Mouse (Mus musculus) left cerebral cortex, postnatal 4 days (tissue): ENCODE results near the gene Tead2. TPM values are rescaled to one million over a fixed set of nuclear protein-coding genes. Genes with fewer than 3 reads are reported as not detected.

Source experiments
- DNase-seq: peaks from one replicate; pipeline ENCODE4 v3.0.0-alpha.2; 2022
- intact Hi-C: fragments of 180-260 bp; cut with DNase I; formaldehyde crosslinking; loops from one replicate; pipeline ENCODE4 v1.15.1; 2025
- total RNA-seq, 2 experiments: library from RNA; stranded (reverse); gene quantifications; 2 replicates each; pipeline ENCODE4 v1.2.3; 2021

Tead2 gene
- total RNA-seq, 2 experiments from 2014 or later: 15.1 to 17.6 TPM

DNA sequence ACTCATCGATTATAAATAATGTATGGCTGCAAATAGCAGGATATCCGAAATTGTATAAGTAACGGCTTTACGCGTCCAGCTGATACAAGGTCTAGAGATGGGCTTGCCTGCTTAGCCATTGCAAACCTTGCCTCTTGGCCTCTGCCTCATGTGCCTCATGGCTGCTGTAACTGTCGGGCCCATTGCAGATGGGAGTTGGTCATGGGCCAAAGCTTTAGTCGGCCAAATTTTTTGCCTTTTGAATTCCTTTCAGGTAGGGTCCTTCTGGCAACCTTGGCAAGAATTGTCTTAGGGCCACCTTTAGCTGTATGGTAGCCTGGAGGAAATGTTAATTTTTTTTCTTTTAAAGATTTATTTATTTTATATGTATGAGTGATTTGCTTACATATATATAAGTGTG is 9.3 kb downstream of the Tead2 start:
- no peak for DNase-seq
- intact Hi-C loops: no loop called here

DNA sequence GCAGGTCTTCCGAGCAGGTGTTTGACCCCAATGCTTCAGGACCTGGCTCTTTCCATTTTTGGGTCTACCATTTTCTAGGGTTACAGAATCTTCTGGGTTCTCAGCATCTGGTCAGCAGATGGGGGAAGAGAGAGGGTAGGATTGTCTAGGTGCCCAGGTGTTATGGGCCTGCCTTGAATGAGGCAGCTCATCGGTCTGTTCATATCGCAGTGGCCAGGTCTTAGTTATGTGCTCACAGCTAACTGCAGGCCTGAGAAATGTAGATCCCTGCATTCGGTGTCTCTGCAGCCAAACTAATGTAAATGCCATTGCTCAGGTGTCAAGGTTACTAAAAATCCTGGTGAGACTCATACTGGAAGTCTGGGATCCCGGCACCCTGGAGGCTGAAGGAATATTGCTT is 10.9 kb downstream of the Tead2 start:
- intact Hi-C loops: no loop called here
- no peak for DNase-seq

DNA sequence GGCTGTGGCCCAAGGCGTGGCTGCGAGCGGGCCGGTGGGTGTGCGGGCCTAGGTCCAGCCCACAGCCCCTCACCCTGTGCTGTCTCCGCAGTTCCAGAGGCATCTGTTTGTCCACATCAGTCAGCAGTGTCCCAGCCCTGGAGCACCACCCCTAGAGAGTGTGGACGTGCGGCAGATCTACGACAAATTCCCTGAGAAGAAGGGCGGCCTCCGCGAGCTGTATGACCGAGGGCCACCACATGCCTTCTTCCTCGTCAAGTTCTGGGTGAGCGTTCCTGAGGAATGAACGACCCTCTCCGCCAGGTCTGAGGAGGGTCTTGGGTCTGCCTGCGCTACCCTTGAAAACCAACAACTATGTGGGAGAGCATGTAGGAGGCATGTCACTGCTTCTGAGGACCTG is 13.0 kb downstream of the Tead2 start:
- no peak for DNase-seq
- intact Hi-C loops: no loop called here

GRCm38 (mm10) chr7:45229046-45229445 is 13.5 kb downstream of the Tead2 start:
- DNase-seq: no peak
- intact Hi-C loops: no loop called here

DNA sequence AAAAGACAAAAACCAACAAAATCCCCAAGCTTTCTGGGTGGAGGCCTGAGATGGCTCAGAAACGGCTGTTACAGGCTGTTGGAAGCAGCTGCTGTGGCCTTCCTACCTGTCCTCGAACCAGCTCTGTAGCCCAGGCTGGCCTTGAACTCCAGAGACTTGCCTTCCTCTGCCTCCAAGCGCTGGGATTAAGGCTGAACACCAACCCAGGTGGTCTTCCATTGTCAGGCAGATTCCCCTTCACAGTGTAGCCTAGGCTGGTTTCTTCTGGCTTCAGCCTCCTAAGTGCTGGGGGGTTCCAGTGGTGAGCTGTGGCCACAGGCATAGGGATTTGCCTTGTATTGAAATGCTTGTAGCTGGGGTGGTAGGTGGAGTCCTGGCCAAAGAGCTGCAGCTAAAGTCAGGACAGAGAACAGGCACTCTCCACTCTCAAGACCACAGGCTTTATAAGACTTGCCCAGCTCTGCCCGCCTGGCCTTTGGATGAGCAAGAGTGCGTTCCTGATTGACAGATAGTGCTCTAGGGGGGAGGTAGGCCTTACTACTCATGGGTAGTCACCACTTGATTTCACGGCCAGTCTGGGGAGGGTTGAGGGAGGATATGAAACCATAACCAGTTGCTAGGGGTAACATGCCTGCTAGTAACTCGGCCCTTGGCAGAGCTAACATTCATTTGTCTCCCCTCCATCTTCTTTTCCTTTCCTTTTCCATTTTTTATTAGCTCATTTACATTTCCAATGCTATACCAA is 14.1 kb downstream of the Tead2 start:
- intact Hi-C loops: no loop called here
- no peak for DNase-seq

GRCm38 (mm10) chr7:45231192-45231591 is 15.6 kb downstream of the Tead2 start:
- DNase-seq: no peak
- intact Hi-C loops: no loop called here

GRCm38 (mm10) chr7:45231941-45232340 is 16.4 kb downstream of the Tead2 start:
- no peak for DNase-seq
- intact Hi-C loops: no loop called here

DNA sequence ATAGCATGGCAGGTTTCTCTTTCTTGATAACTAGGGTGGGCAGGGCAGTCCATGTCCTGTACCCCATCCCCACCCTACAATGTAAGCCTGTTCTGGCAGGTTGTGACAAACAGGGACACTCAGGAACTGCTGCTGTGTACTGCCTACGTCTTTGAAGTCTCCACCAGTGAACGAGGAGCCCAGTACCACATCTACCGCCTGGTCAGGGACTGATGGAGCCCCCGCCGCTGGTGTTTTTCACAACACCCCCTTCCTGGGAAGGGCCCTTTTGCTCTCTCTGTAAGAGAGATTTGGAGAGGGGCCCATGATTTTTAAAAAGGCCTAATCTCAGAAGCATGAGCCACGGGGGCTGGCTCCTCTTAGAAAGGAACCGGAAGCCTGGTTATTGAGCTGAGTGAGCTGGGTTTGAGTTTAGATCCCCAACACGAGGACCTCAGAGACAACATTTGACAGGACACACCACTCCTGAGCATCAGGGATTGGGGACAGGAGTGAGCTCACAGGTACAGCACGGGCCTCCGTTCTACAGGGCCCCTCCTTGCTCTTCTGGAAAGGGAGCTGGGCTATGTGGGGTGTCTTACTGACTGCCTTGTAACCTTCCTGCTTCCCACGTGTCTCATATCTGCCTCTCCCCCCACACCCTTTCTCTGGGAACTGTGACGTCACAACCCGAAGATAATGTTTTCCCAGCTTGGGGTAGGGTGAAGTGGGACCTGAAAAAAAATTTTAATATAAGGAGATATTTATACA is 17.3 kb downstream of the Tead2 start:
- intact Hi-C loops: no loop called here
- no peak for DNase-seq

GRCm38 (mm10) chr7:45233580-45234332 is 18.2 kb downstream of the Tead2 start:
- intact Hi-C loops: no loop called here
- peak; percentile 81 for DNase-seq

DNA sequence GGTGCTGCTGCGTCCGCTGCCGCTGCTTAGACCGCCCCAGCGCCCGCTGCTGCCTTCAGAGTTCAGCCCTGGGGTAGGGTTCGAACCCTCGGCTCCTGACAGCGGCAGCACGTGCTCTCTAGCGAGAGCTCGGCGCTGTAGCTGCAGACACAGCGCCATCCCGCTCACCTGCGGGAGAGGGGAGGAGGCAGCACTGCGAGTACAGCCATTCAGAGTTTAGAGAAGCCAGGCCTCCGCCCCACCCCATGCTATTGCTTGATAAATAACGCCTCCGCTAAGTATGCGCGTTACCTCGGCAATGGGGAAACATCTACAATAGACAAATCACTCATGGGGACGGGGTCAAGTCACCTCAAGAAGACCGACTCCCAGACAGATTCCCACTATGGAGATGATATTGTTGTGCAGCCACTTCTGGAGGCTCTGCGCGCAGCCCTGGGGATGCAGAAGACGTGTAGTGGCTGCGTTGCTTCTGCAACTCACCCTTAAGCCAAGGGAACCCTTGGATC is 18.8 kb downstream of the Tead2 start:
- intact Hi-C loops: no loop called here
- no peak for DNase-seq

DNA sequence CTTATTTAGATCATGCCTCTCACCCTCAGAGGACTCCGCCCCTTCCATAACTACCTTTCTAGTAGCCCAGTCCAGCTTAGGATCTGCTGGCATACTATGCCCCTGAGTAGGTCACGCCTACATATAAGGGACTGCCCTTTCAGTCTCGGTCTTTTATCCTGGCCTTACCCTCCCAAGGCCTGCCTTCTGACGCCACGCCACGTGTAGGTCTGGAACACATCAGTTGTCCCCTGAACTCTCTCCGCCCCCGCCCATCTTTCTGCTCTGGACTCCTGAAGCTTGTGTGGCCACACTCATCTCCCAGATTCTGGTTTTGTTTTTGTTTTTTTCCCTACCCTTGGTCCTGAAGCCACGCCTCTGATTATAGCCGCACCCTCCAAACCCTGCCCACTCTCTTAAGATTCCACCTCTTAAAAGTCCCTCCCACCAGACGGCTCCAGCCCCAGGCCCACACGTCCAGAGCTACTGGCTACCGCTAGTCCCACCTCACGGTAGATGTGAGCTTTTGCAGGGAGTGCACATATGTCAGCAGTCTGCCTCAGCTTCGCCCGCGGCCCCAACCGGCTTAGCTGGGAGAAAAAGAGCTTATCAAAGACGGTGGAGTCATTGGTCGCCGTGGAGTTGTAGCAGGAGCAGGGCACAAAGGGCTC is 19.5 kb downstream of the Tead2 start:
- peak; percentile 59 for DNase-seq
- intact Hi-C loops: no loop called here

- DNase-seq: no peak
- intact Hi-C loops: no loop called here
Observed at GRCm38 (mm10) chr7:45235656-45236180, 20.2 kb downstream of the Tead2 start.

- intact Hi-C loops: no loop called here
- no peak for DNase-seq
Observed at GRCm38 (mm10) chr7:45237747-45238699, 22.5 kb downstream of the Tead2 start.

- intact Hi-C loops: no loop called here
- no peak for DNase-seq
Observed at GRCm38 (mm10) chr7:45238723-45239496, 23.4 kb downstream of the Tead2 start, which contains the start of gene Cd37. Gene Cd37, minus strand, starts transcription at chr7:45239115.

- no peak for DNase-seq
- intact Hi-C loops: no loop called here
Observed at GRCm38 (mm10) chr7:45240109-45240508, 24.6 kb downstream of the Tead2 start.

DNA sequence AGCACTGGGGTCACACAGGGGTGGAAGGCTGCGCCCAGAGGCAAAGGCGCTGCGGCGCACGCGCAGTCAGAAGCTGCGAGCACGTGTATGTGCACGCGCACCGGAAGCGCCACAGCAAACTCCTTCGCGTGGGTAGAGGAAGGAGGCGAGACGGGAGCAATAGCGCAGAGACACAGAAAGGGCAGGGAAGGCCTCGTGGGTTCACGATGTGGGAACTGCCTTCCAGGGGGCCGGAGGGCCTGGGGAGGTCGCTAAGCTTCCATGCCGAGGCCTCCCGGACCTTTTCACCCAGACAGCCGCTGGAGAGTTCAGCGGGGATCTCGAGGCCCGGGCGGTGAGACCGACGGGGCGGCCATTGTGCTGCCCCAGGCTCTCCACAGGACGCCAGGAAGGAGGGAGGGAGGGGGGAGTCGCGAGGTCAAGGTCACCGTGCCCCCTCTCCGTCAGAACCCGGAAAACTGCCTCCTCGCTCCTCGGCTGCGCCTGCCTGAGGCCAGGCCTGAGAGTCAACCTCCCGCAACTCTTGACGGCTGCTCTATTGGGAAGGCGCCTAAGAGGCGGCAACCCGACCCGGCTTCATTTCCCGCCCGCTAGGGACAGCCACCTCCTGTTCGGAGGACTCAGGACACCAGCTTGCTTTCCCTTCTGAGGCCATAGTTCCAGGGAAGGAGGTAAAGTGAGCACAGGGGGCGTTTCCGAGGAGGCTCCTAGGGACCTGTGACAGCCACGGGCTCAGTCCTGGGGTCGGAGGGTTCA is 25.3 kb downstream of the Tead2 start, which contains the start of gene Slc6a16:
Gene Slc6a16, plus strand, starts transcription at position 453 of the 756 bp plus-strand sequence.
- intact Hi-C loops: no loop called here
- DNase-seq: peak; percentile 59

DNA sequence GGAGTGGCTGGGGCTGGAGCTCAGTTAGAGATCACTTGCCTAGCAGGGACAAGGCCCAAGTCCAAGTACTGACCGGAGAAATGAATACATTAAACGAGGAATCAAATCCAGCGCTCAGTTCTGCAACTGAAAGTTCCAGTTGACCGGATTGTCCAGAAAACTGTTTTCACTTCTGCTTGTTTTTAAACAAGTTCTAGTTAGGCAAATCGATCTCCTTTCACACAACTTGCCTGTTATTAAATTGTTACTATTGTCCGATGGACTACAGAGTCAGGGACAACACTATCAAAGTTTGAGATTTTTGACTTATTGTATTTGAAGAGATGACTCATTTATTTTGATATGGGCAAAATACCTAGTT is 25.8 kb downstream of the Tead2 start:
- intact Hi-C loops: no loop called here
- DNase-seq: no peak

GRCm38 (mm10) chr7:45247666-45248065 is 32.1 kb downstream of the Tead2 start:
- DNase-seq: no peak
- intact Hi-C loops: no loop called here
